Mouse (Mus musculus): ENCODE results near the gene B4galt5. TPM values are rescaled to one million over a fixed set of nuclear protein-coding genes. Genes with fewer than 3 reads are reported as not detected.

B4galt5 gene
- polyA plus RNA-seq, 1 experiment from 2014 or later, result 24.2 TPM

DNA sequence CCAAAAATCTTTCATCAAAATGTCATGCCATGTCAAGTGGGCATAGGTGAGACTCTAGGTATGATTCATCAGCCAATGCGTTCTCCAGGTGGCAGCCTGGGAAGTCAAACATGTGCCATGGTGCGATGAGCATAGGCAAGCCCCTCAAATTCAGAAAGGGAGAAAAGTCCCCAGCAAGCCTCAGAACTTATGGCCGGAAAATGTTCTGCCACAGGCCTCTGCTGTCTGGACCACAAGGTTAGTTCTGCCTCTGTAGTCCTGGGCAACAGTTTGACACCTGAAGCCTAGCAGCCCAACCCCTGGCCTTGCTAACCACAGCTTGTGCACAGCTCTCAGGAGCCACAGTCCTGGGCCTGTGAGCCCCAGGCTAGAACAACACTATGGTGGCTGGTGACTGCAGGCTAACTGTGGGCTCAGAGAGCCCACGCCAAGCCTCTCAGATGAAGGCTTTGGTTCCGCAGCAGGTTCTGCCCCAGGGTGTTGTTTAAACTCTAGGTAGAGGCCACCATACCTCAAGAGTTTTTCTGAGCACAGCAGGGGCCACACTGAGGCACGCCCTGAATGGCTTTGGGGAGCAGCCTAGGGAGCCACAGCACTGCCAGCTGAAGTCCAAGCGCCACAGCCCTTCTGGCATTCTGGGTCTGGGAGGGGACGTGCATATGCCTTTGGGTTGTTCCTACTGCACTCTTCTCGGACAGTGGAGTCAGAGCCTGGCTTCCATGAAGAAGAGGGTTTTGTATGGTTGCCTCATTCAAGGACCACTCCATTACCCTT is 14.5 kb upstream of the B4galt5 start:
- H3K4me3 ChIP-seq (ENCODE audit: control insufficient read depth in 1 of 2, insufficient read depth in 1 of 2, low read depth in 1 of 2, low read length in 2 of 2), result no peak overlapping the region
- peaks cover 3% of the 10 kb centered on the region; the same call in 1 of the 2 replicates for H3K9me3 ChIP-seq (ENCODE audit: control insufficient read depth, low read length)
- ATAC-seq (ENCODE audit: insufficient number of reproducible peaks, insufficient read depth, low FRiP score, low read depth), result no peak
- no peak overlapping the region for H3K4me2 ChIP-seq (ENCODE audit: low read length)
- no peak overlapping the region for H3K27ac ChIP-seq (replicated peaks in 1 of 2; ENCODE audit: control insufficient read depth in 1 of 2, insufficient read depth in 1 of 2, low read depth in 2 of 2, low read length in 2 of 2)
- H3K27me3 ChIP-seq (ENCODE audit: control insufficient read depth, insufficient read depth, low read length), result no peaks in the 10 kb centered on the region
- no peak overlapping the region for H3K9ac ChIP-seq (ENCODE audit: low read length)
- 73% methylated on average over 9 of the region's 9 CpGs for WGBS
- H3K4me1 ChIP-seq (ENCODE audit: control insufficient read depth in 2 of 2, insufficient read depth in 2 of 2, low read length in 2 of 2), result peaks cover 2 to 3% of the 10 kb centered on the region in 2 experiments; a peak in 2 of 4 replicates
- no peaks in the 10 kb centered on the region for H3K36me3 ChIP-seq (ENCODE audit: control insufficient read depth, insufficient read depth, low read length)

DNA sequence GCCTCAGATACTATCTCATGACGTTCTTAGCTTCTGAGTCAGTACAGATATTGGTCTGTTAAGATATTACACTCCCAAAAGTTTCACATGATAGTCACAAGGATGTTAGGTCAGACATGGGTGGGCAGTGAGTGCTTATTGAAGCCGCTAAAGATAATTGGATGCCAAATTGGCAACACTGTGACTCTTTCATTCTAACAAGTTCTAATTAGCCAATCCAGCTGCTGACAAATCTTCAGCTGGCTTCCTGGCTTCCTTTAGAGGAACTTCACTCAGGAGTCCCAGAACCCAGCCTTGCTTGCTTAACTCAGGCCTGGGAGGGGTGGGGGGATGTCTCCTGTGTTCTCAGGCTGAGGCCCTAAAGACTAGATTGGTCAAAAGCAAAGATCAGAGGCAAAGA is 9.5 kb upstream of the B4galt5 start:
- H3K27ac ChIP-seq (replicated peaks in 1 of 2; ENCODE audit: control insufficient read depth in 1 of 2, insufficient read depth in 1 of 2, low read depth in 2 of 2, low read length in 2 of 2), result no peak overlapping the region
- no peak for ATAC-seq (ENCODE audit: insufficient number of reproducible peaks, insufficient read depth, low FRiP score, low read depth)

DNA sequence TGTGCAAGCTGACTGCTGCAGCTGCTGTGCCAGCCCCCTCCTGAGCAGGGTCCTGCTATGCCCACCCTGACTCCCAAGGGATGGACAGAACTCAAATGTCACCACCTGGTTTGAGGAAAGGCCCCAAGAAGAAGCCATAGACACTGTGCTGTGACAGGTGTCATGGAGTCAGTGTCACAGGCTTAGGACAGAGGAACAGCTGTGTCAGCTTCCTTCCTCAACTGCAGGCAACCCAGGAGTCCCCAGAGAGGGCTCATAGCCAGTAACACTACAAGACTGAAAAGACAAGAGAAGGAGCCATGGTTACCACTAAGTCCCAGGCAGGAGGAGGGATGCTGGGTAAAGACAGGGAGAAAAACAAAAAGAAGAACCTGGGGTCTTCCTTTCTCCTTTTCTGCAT is 7.9 kb upstream of the B4galt5 start:
- ATAC-seq (ENCODE audit: insufficient number of reproducible peaks, insufficient read depth, low FRiP score, low read depth), result no peak
- Histone ChIP-seq H3K4me3 (ENCODE audit: control insufficient read depth in 1 of 2, insufficient read depth in 1 of 2, low read depth in 1 of 2, low read length in 2 of 2) (no peak overlapping the region), H3K9ac (ENCODE audit: low read length) (no peak overlapping the region), H3K4me2 (ENCODE audit: low read length) (no peak overlapping the region), H3K36me3 (ENCODE audit: control insufficient read depth, insufficient read depth, low read length) (no peaks in the 10 kb centered on the region), H3K4me1 (ENCODE audit: control insufficient read depth in 2 of 2, insufficient read depth in 2 of 2, low read length in 2 of 2) (peaks cover 3 to 6% of the 10 kb centered on the region in 2 experiments; a peak in 3 of 4 replicates), H3K27ac (replicated peaks in 1 of 2; ENCODE audit: control insufficient read depth in 1 of 2, insufficient read depth in 1 of 2, low read depth in 2 of 2, low read length in 2 of 2) (no peak overlapping the region), H3K27me3 (ENCODE audit: control insufficient read depth, insufficient read depth, low read length) (no peaks in the 10 kb centered on the region), H3K9me3 (ENCODE audit: control insufficient read depth, low read length) (no peaks in the 10 kb centered on the region)

More for the DNA sequence above, 9.5 kb upstream of the B4galt5 start:
- no peaks in the 10 kb centered on the region for H3K36me3 ChIP-seq (ENCODE audit: control insufficient read depth, insufficient read depth, low read length)
- H3K4me2 ChIP-seq (ENCODE audit: low read length), result no peak overlapping the region
- H3K27me3 ChIP-seq (ENCODE audit: control insufficient read depth, insufficient read depth, low read length), result no peaks in the 10 kb centered on the region
- no peak overlapping the region for H3K4me3 ChIP-seq (ENCODE audit: control insufficient read depth in 1 of 2, insufficient read depth in 1 of 2, low read depth in 1 of 2, low read length in 2 of 2)
- 48% methylated on average over 2 of the region's 2 CpGs for WGBS
- H3K9ac ChIP-seq (ENCODE audit: low read length), result no peak overlapping the region
- H3K9me3 ChIP-seq (ENCODE audit: control insufficient read depth, low read length), result no peaks in the 10 kb centered on the region
- H3K4me1 ChIP-seq (ENCODE audit: control insufficient read depth in 2 of 2, insufficient read depth in 2 of 2, low read length in 2 of 2), result no peaks in the 10 kb centered on the region

DNA sequence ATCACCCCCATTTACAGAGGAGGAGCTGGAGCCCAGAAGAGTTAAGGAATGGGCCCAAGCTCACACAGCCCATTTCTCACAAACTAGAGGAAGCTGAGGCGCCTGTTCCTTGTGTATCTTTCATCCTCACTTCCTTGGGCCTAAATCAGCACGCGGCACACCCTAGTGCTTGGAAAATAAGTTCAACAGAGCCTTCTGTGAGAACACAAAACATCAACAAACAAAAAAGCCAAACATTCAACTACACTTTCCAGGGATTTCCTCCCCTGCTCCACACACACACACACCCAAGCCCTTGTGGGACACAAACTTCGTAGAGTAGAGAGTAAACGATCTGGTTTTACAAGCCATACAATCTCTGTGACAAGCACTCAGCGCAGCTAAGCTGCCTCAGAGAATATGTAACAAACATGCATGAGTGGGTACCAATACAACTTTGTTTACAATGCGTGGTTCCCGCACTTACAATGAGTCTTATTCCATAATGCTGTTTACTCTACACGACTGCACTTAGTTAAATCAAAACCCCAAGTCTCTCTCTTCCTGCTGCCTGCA is 5.7 kb upstream of the B4galt5 start:
- Histone ChIP-seq H3K9ac (ENCODE audit: low read length) (no peak overlapping the region), H3K4me2 (ENCODE audit: low read length) (no peak overlapping the region), H3K36me3 (ENCODE audit: control insufficient read depth, insufficient read depth, low read length) (no peaks in the 10 kb centered on the region), H3K27ac (replicated peaks in 1 of 2; ENCODE audit: control insufficient read depth in 1 of 2, insufficient read depth in 1 of 2, low read depth in 2 of 2, low read length in 2 of 2) (no peak overlapping the region), H3K27me3 (ENCODE audit: control insufficient read depth, insufficient read depth, low read length) (no peaks in the 10 kb centered on the region), H3K4me3 (ENCODE audit: control insufficient read depth in 1 of 2, insufficient read depth in 1 of 2, low read depth in 1 of 2, low read length in 2 of 2) (no peak overlapping the region), H3K4me1 (ENCODE audit: control insufficient read depth in 2 of 2, insufficient read depth in 2 of 2, low read length in 2 of 2) (peaks cover 10 to 13% of the 10 kb centered on the region in 2 experiments; a peak in 3 of 4 replicates), H3K9me3 (ENCODE audit: control insufficient read depth, low read length) (no peaks in the 10 kb centered on the region)
- ATAC-seq (ENCODE audit: insufficient number of reproducible peaks, insufficient read depth, low FRiP score, low read depth), result no peak
- WGBS, result 69% methylated on average over 9 of the region's 9 CpGs

DNA sequence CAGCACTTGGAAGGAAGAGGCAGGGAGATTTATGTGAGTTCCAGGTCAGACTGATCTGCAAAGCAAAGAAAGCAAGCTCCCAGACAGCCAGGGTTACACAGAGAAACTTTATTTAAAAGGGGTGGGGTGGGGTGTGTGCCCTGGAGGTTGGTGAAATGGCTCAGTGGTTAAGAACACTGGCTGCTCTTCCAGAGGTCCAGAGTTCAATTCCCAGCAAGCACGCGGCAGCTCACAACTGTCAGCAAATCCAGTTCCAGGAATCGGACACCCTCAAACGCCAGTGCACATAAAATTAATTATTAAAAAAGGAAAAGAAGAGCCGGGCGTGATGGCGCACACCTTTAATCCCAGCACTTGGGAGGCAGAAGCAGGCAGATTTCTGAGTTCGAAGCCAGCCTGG is 5.1 kb upstream of the B4galt5 start:
- H3K27ac ChIP-seq (replicated peaks in 1 of 2; ENCODE audit: control insufficient read depth in 1 of 2, insufficient read depth in 1 of 2, low read depth in 2 of 2, low read length in 2 of 2), result no peak overlapping the region
- ATAC-seq (ENCODE audit: insufficient number of reproducible peaks, insufficient read depth, low FRiP score, low read depth), result no peak
- WGBS, result 92% methylated on average over 8 of the region's 8 CpGs
- no peaks in the 10 kb centered on the region for H3K36me3 ChIP-seq (ENCODE audit: control insufficient read depth, insufficient read depth, low read length)
- H3K4me1 ChIP-seq (ENCODE audit: control insufficient read depth in 2 of 2, insufficient read depth in 2 of 2, low read length in 2 of 2), result peaks cover 11 to 13% of the 10 kb centered on the region in 2 experiments; a peak in 3 of 4 replicates
- no peak overlapping the region for H3K4me2 ChIP-seq (ENCODE audit: low read length)
- no peaks in the 10 kb centered on the region for H3K9me3 ChIP-seq (ENCODE audit: control insufficient read depth, low read length)
- no peaks in the 10 kb centered on the region for H3K27me3 ChIP-seq (ENCODE audit: control insufficient read depth, insufficient read depth, low read length)
- no peak overlapping the region for H3K4me3 ChIP-seq (ENCODE audit: control insufficient read depth in 1 of 2, insufficient read depth in 1 of 2, low read depth in 1 of 2, low read length in 2 of 2)
- H3K9ac ChIP-seq (ENCODE audit: low read length), result no peak overlapping the region

DNA sequence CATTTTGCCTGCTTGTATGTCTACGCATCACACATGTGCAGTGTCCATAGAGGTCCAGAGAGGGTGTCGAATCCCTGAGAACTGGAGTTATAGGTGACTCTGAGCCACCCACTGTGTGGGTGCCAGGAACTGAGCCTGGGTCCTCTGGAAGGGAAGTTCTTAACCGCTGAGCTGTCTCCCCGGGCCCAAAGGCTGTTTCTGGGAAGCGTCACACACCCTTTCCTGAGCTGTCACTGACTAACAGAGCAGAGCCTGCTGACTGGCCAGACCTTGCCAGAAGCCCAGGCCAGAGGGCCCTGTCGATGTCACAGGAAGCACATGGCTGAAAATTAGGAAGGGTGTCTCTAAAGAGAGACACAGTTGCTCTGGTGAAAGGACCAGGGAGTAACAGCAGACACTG is 3.5 kb upstream of the B4galt5 start:
- no peak overlapping the region for H3K9ac ChIP-seq (ENCODE audit: low read length)

DNA sequence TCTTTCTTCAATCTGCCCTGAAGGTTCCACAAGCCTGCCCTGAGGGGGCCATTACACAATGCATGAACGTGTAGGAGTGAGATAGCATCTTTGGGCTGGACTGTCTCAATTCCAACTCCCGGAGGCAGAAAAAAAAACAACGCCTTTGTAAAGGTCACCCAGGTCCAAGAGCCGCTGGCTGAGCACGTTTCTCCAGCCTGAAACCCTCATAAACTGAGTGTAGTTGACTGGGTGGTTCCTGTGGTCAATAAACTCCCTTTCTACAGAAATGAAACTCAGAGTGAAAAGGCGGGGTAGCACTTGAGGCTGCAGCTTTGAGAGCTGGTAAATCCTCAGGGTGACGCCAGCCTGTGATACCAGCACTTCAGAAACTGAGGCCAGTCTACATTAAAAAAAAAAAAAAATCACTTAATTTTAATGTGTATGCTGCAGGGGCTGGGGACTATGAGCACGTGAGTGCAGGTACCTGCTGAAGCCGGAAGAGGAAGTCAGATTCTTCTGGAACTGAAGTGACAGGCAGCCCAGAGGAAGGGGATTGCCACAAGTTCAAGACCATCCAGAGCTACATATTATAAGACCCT is 2.5 kb upstream of the B4galt5 start:
- Histone ChIP-seq H3K4me1 (ENCODE audit: control insufficient read depth in 2 of 2, insufficient read depth in 2 of 2, low read length in 2 of 2) (peaks cover 11 to 26% of the 10 kb centered on the region in 2 experiments), H3K4me2 (ENCODE audit: low read length) (no peak overlapping the region), H3K9ac (ENCODE audit: low read length) (no peak overlapping the region), H3K36me3 (ENCODE audit: control insufficient read depth, insufficient read depth, low read length) (no peaks in the 10 kb centered on the region), H3K27ac (replicated peaks in 1 of 2; ENCODE audit: control insufficient read depth in 1 of 2, insufficient read depth in 1 of 2, low read depth in 2 of 2, low read length in 2 of 2) (no peak overlapping the region), H3K27me3 (ENCODE audit: control insufficient read depth, insufficient read depth, low read length) (no peaks in the 10 kb centered on the region), H3K4me3 (ENCODE audit: control insufficient read depth in 1 of 2, insufficient read depth in 1 of 2, low read depth in 1 of 2, low read length in 2 of 2) (no peak overlapping the region), H3K9me3 (ENCODE audit: control insufficient read depth, low read length) (no peaks in the 10 kb centered on the region)
- 52% methylated on average over 9 of the region's 9 CpGs for WGBS
- ATAC-seq (ENCODE audit: insufficient number of reproducible peaks, insufficient read depth, low FRiP score, low read depth), result no peak

More for the DNA sequence above, 3.5 kb upstream of the B4galt5 start:
- H3K27me3 ChIP-seq (ENCODE audit: control insufficient read depth, insufficient read depth, low read length), result no peaks in the 10 kb centered on the region
- peaks cover 11 to 22% of the 10 kb centered on the region in 2 experiments for H3K4me1 ChIP-seq (ENCODE audit: control insufficient read depth in 2 of 2, insufficient read depth in 2 of 2, low read length in 2 of 2)
- no peaks in the 10 kb centered on the region for H3K9me3 ChIP-seq (ENCODE audit: control insufficient read depth, low read length)
- H3K36me3 ChIP-seq (ENCODE audit: control insufficient read depth, insufficient read depth, low read length), result no peaks in the 10 kb centered on the region
- WGBS, result 43% methylated on average over 6 of the region's 6 CpGs
- H3K4me2 ChIP-seq (ENCODE audit: low read length), result no peak overlapping the region
- no peak overlapping the region for H3K27ac ChIP-seq (replicated peaks in 1 of 2; ENCODE audit: control insufficient read depth in 1 of 2, insufficient read depth in 1 of 2, low read depth in 2 of 2, low read length in 2 of 2)
- H3K4me3 ChIP-seq (ENCODE audit: control insufficient read depth in 1 of 2, insufficient read depth in 1 of 2, low read depth in 1 of 2, low read length in 2 of 2), result no peak overlapping the region
- ATAC-seq (ENCODE audit: insufficient number of reproducible peaks, insufficient read depth, low FRiP score, low read depth), result no peak
